Mouse (Mus musculus) C2C12 (cell line): ENCODE data around the gene Nprl2.

ENCODE experiments used
- CEBPB ChIP-seq: IDR thresholded peaks from one replicate; pipeline ENCODE4 v1.6.1; 2011; ENCODE audit warnings: low read depth, mild to moderate bottlenecking, control low read depth, moderate library complexity
- CTCF ChIP-seq: IDR thresholded peaks from one replicate; pipeline ENCODE4 v1.5.1; 2011; ENCODE audit not compliant: control insufficient read depth, insufficient read depth, insufficient read length
- FOSL1 ChIP-seq: IDR thresholded peaks from one replicate; pipeline ENCODE4 v1.8.0; 2011; ENCODE audit warnings: mild to moderate bottlenecking, low read length; ENCODE audit not compliant: poor library complexity, insufficient read depth, severe bottlenecking
- MAX ChIP-seq: IDR thresholded peaks from one replicate; pipeline ENCODE4 v1.6.1; 2011; ENCODE audit warnings: mild to moderate bottlenecking, control low read depth
- MYOD1 ChIP-seq: IDR thresholded peaks from one replicate; pipeline ENCODE4 v1.6.1; 2011; ENCODE audit warnings: low read depth; ENCODE audit not compliant: control insufficient read depth, insufficient read length
- MYOG ChIP-seq: IDR thresholded peaks from one replicate; pipeline ENCODE4 v1.6.1; 2011; ENCODE audit not compliant: control insufficient read depth, insufficient read length; ENCODE audit errors: extremely low read depth
- USF1 ChIP-seq: IDR thresholded peaks from one replicate; pipeline ENCODE4 v1.6.1; 2011; ENCODE audit warnings: low read depth, mild to moderate bottlenecking, control low read depth, moderate library complexity

- TF ChIP-seq CTCF (no peak), USF1 (no peak), MAX (no peak), MYOG (no peak), CEBPB (no peak), MYOD1 (no peak), FOSL1 (no peak)
Observed at GRCm38 (mm10) chr9:107576357-107577107, 34.5 kb downstream of the Nprl2 start, which contains the start of gene Hyal1.
